Mouse (Mus musculus) stomach, embryonic 14.5 days (tissue): ENCODE measurements around the gene Bicral. TPM values are rescaled to one million over a fixed set of nuclear protein-coding genes. Genes with fewer than 3 reads are reported as not detected.

Experiments
- ATAC-seq: fragments of 200-750 bp; cut with Nextera tagmentation; 2 replicates; pipeline ENCODE4 v1.8.0; 2017; ENCODE audit warnings: low read depth, moderate TSS enrichment; ENCODE audit not compliant: insufficient number of reproducible peaks, insufficient read depth, low FRiP score
- H3K27ac ChIP-seq: fragments of 300-500 bp; sonication (generic); 2 replicates; pipeline ENCODE4 v1.5.1; 2014; ENCODE audit warnings: mild to moderate bottlenecking, low read length, moderate library complexity, mixed read lengths
- H3K27me3 ChIP-seq: fragments of 300-500 bp; sonication (generic); 2 replicates; pipeline ENCODE4 v1.6.1; 2014; ENCODE audit warnings: low read length, control low read depth, mixed read lengths; ENCODE audit not compliant: control insufficient read depth, insufficient read depth
- H3K36me3 ChIP-seq: fragments of 300-500 bp; sonication (generic); 2 replicates; pipeline ENCODE4 v1.6.1; 2014; ENCODE audit warnings: mild to moderate bottlenecking, control low read depth, low read length, moderate library complexity, mixed read lengths; ENCODE audit not compliant: control insufficient read depth, insufficient read depth
- H3K4me1 ChIP-seq: fragments of 300-500 bp; sonication (generic); 2 replicates; pipeline ENCODE4 v1.6.1; 2014; ENCODE audit warnings: low read length, control low read depth, mixed read lengths; ENCODE audit not compliant: control insufficient read depth, insufficient read depth
- H3K4me2 ChIP-seq: fragments of 300-500 bp; sonication (generic); replicated peaks from 2 replicates; pipeline ENCODE4 v1.6.1; 2014; ENCODE audit warnings: low read depth, low read length, control low read depth
- H3K4me3 ChIP-seq: fragments of 300-500 bp; sonication (generic); 2 replicates; pipeline ENCODE4 v1.5.1; 2014; ENCODE audit warnings: low read depth, low read length, control low read depth
- H3K9ac ChIP-seq: fragments of 300-500 bp; sonication (generic); replicated peaks from 2 replicates; pipeline ENCODE4 v1.6.1; 2014; ENCODE audit warnings: low read depth, mild to moderate bottlenecking, control low read depth, low read length, moderate library complexity, mixed read lengths
- H3K9me3 ChIP-seq: fragments of 300-500 bp; sonication (generic); 2 replicates; pipeline ENCODE4 v1.6.1; 2016; ENCODE audit warnings: low read depth, low read length, control low read depth; ENCODE audit not compliant: control insufficient read depth
- WGBS: fragments of 180-500 bp; shearing (Covaris S2); extraction: QIAGEN DNeasy Blood & Tissue Kit; methylation state at CpG from one replicate; pipeline ENCODE4 v1.1.7; 2014; 5-methylcytosine and 5-hydroxymethylcytosine counted together
- polyA plus RNA-seq: library from polyadenylated mRNA; unstranded; fragments of >200 nt; fragmentation: Nextera tagmentation; extraction: Ambion mirVana; gene quantifications from 2 replicates; pipeline ENCODE4 v1.2.1, GENCODE M21; 2014

Bicral gene
- polyA plus RNA-seq, 1 experiment from 2014 or later: 6.6 TPM

- H3K4me3 ChIP-seq: peak overlapping the region; percentile 76
- WGBS: under 1% methylated on average over 44 of the region's 44 CpGs
Observed at GRCm38 (mm10) chr17:46889450-46890084, 31.3 kb upstream of the Bicral start.

GRCm38 (mm10) chr17:46888511-46889212, 30.4 kb upstream of the Bicral start:
- Histone ChIP-seq H3K4me1 (peaks cover 21% of the 10 kb centered on the region), H3K4me2 (peak overlapping the region; percentile 79), H3K4me3 (peak overlapping the region; percentile 76), H3K27me3 (no peaks in the 10 kb centered on the region), H3K9ac (peak overlapping the region; percentile 60; the same call in 1 of the 2 replicates), H3K9me3 (no peaks in the 10 kb centered on the region), H3K27ac (peak overlapping the region; percentile 99; the same call in 1 of the 2 replicates), H3K36me3 (no peaks in the 10 kb centered on the region)
- WGBS: 36% methylated on average over 16 of the region's 16 CpGs
- ATAC-seq: no peak

More at GRCm38 (mm10) chr17:46889450-46890084, 31.3 kb upstream of the Bicral start:
- H3K27ac ChIP-seq: peak overlapping the region; percentile 99
- ATAC-seq: peak; percentile 38
- peak overlapping the region; percentile 79 for H3K4me2 ChIP-seq
- peak overlapping the region; percentile 60 for H3K9ac ChIP-seq
- H3K36me3 ChIP-seq: no peaks in the 10 kb centered on the region; the same call in 1 of the 2 replicates
- H3K4me1 ChIP-seq: peaks cover 21% of the 10 kb centered on the region
- no peaks in the 10 kb centered on the region for H3K27me3 ChIP-seq
- no peaks in the 10 kb centered on the region for H3K9me3 ChIP-seq

- 31% methylated on average over 17 of the region's 17 CpGs for WGBS
- no peak for ATAC-seq
- H3K27me3 ChIP-seq: no peaks in the 10 kb centered on the region
- H3K4me2 ChIP-seq: no peak overlapping the region; the same call in 1 of the 2 replicates
- no peaks in the 10 kb centered on the region for H3K9me3 ChIP-seq
- no peaks in the 10 kb centered on the region for H3K36me3 ChIP-seq
- no peak overlapping the region; the same call in 1 of the 2 replicates for H3K27ac ChIP-seq
- no peak overlapping the region for H3K4me3 ChIP-seq
- no peak overlapping the region for H3K9ac ChIP-seq
- peaks cover 6% of the 10 kb centered on the region for H3K4me1 ChIP-seq
Observed at GRCm38 (mm10) chr17:46885910-46886643, 27.8 kb upstream of the Bicral start.

- Histone ChIP-seq H3K36me3 (no peaks in the 10 kb centered on the region), H3K4me2 (no peak overlapping the region), H3K4me1 (peaks cover 6% of the 10 kb centered on the region), H3K4me3 (no peak overlapping the region), H3K9me3 (no peaks in the 10 kb centered on the region), H3K27ac (no peak overlapping the region), H3K9ac (no peak overlapping the region), H3K27me3 (no peaks in the 10 kb centered on the region)
- ATAC-seq: no peak
- WGBS: 62% methylated on average over 11 of the region's 11 CpGs
Observed at GRCm38 (mm10) chr17:46885218-46885909, 27.1 kb upstream of the Bicral start.

- no peak overlapping the region for H3K9ac ChIP-seq
- 92% methylated on average over 6 of the region's 6 CpGs for WGBS
- no peak for ATAC-seq
Observed at GRCm38 (mm10) chr17:46884766-46885165, 26.5 kb upstream of the Bicral start.

GRCm38 (mm10) chr17:46883107-46883506, 24.8 kb upstream of the Bicral start:
- H3K36me3 ChIP-seq: no peaks in the 10 kb centered on the region
- H3K27ac ChIP-seq: peak overlapping the region; percentile 71
- H3K9me3 ChIP-seq: no peaks in the 10 kb centered on the region
- 74% methylated on average over 9 of the region's 9 CpGs for WGBS
- peak; percentile 66 for ATAC-seq
- H3K4me1 ChIP-seq: peaks cover 12% of the 10 kb centered on the region
- H3K4me2 ChIP-seq: no peak overlapping the region
- H3K4me3 ChIP-seq: no peak overlapping the region
- no peak overlapping the region for H3K9ac ChIP-seq
- H3K27me3 ChIP-seq: no peaks in the 10 kb centered on the region

More at GRCm38 (mm10) chr17:46884766-46885165, 26.5 kb upstream of the Bicral start:
- H3K4me1 ChIP-seq: peaks cover 11% of the 10 kb centered on the region
- no peak overlapping the region for H3K4me2 ChIP-seq
- H3K27ac ChIP-seq: no peak overlapping the region
- no peaks in the 10 kb centered on the region for H3K36me3 ChIP-seq
- H3K27me3 ChIP-seq: no peaks in the 10 kb centered on the region
- H3K9me3 ChIP-seq: no peaks in the 10 kb centered on the region
- no peak overlapping the region for H3K4me3 ChIP-seq

- no peak overlapping the region for H3K9ac ChIP-seq
- no peak overlapping the region for H3K27ac ChIP-seq
- WGBS: 83% methylated on average over 6 of the region's 6 CpGs
- peaks cover 12% of the 10 kb centered on the region for H3K4me1 ChIP-seq
- no peaks in the 10 kb centered on the region for H3K9me3 ChIP-seq
- no peaks in the 10 kb centered on the region for H3K36me3 ChIP-seq
- H3K4me3 ChIP-seq: no peak overlapping the region
- no peak overlapping the region for H3K4me2 ChIP-seq
- no peaks in the 10 kb centered on the region for H3K27me3 ChIP-seq
- no peak for ATAC-seq
Observed at GRCm38 (mm10) chr17:46881728-46882127, 23.4 kb upstream of the Bicral start.

- no peak for ATAC-seq
- WGBS: 52% methylated on average over 2 of the region's 2 CpGs
- Histone ChIP-seq H3K4me3 (no peak overlapping the region), H3K9me3 (no peaks in the 10 kb centered on the region), H3K4me2 (no peak overlapping the region), H3K36me3 (no peaks in the 10 kb centered on the region), H3K27me3 (no peaks in the 10 kb centered on the region), H3K27ac (peak overlapping the region; percentile 22; the same call in 1 of the 2 replicates), H3K9ac (no peak overlapping the region), H3K4me1 (0 out of 2 replicates have a peak, but pooled peaks cover 6% of the 10 kb centered on the region)
Observed at GRCm38 (mm10) chr17:46880322-46880721, 22.0 kb upstream of the Bicral start.
